Mouse (Mus musculus) brain, embryonic 14.5 days (tissue): ENCODE data around the gene Npas3.

Experiments used
- CTCF ChIP-seq: fragments of 200-500 bp; IDR thresholded peaks from 2 replicates; pipeline ENCODE4 v1.5.1; 2012; ENCODE audit warnings: inconsistent platforms, mild to moderate bottlenecking, moderate library complexity, borderline replicate concordance; ENCODE audit not compliant: insufficient read depth, insufficient read length; ENCODE audit errors: extremely low read depth
- POLR2A ChIP-seq: fragments of 200-500 bp; IDR thresholded peaks from 2 replicates; pipeline ENCODE4 v1.6.1; 2012; ENCODE audit warnings: mild to moderate bottlenecking, inconsistent platforms, borderline replicate concordance; ENCODE audit not compliant: poor library complexity, insufficient read depth, insufficient read length, severe bottlenecking; ENCODE audit errors: extremely low read depth

GRCm38 (mm10) chr12:54034666-54035346 is 786.3 kb downstream of the Npas3 start:
- no peak for TF ChIP-seq POLR2A
- no peak for TF ChIP-seq CTCF
